Mouse (Mus musculus): Measurements from ENCODE around the gene Dst. TPM values are rescaled to one million over a fixed set of nuclear protein-coding genes. Genes with fewer than 3 reads are reported as not detected.

Dst gene
- polyA plus RNA-seq, 1 experiment from 2014 or later, result 24.4 TPM

DNA sequence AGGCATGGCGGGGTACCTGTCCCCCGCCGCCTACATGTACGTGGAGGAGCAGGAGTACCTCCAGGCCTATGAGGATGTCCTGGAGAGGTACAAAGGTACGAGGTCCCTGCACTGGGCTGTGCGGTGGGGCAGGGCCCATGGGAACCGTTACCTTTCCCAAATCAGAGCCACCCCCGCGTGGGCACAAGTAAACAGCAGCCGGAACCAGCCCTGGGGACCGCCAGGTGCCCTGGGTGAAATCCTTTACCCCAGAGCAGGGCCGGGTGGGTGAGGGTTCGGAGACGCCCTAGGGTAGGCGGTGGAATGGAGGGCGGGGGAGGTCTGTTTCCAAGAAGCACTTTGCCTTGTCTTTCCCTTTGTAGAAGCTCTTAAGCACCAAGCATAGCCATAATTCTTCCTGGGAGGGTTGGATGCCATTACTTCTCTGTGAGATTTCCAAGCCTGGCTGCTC is 103.8 kb downstream of the Dst start:
- no peaks in the 10 kb centered on the region for H3K36me3 ChIP-seq
- ATAC-seq (ENCODE audit: insufficient number of reproducible peaks, low FRiP score, low TSS enrichment, low read depth), result 0 out of 2 replicates have a peak, but pooled peaks have one; percentile 28
- H3K9ac ChIP-seq, result peak overlapping the region; percentile 65
- 0 out of 2 replicates have a peak overlapping the region, but pooled peaks have one; percentile 17 for H3K27ac ChIP-seq
- H3K27me3 ChIP-seq, result no peaks in the 10 kb centered on the region; the same call in 1 of the 2 replicates
- peak overlapping the region; percentile 92 for H3K4me2 ChIP-seq
- 0% methylated on average over 16 of the region's 16 CpGs for WGBS
- peaks cover 22% of the 10 kb centered on the region for H3K4me1 ChIP-seq
- H3K9me3 ChIP-seq, result no peaks in the 10 kb centered on the region
- peak overlapping the region; percentile 74 for H3K4me3 ChIP-seq

DNA sequence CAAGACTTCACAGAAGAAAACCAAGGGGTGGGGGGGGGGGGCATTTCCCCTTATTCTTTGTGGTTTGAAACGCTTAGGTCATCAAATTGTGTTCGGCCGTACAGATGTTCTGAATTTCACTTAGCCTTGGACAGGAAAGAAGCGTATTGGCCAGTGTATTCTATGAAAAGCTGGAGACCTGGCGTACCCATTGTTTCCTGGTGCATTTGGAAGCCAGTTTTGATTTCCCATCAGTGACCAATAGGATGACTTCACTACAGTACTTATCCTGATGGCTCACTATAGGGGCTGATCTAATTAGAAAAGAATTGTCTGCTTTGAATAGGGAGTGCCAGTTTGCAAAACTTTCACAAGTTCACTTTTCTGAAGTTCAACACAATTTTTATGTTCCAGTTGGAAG is 105.5 kb downstream of the Dst start:
- 63% methylated on average over 5 of the region's 5 CpGs for WGBS
- ATAC-seq (ENCODE audit: insufficient number of reproducible peaks, low FRiP score, low TSS enrichment, low read depth), result no peak
- Histone ChIP-seq H3K9me3 (no peaks in the 10 kb centered on the region), H3K27ac (no peak overlapping the region), H3K4me1 (peaks cover 15% of the 10 kb centered on the region), H3K4me3 (no peak overlapping the region), H3K27me3 (no peaks in the 10 kb centered on the region; the same call in 1 of the 2 replicates), H3K9ac (no peak overlapping the region), H3K36me3 (no peaks in the 10 kb centered on the region), H3K4me2 (no peak overlapping the region)

DNA sequence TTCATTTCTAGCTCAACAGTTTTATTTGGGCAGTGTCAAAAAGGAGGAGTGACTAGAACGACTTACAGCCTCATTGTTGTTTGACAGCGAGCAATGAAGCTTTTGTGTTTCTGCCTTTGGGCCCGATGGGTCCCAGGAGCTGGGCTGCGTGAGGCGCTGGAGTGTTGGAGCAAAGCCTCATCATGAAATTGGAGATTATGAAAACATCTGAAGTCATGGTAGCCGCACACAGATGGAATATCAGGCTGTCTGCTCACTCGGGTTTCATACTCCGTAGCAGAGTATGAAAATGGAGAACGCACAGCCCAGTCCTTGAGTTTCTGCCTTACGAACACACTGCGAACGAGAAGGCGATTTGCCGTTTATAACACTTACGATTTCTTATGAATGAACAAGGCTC is 108.8 kb downstream of the Dst start:
- Histone ChIP-seq H3K27me3 (no peaks in the 10 kb centered on the region), H3K9ac (no peak overlapping the region), H3K4me3 (no peak overlapping the region), H3K4me2 (0 out of 2 replicates have a peak overlapping the region, but pooled peaks have one; percentile 2), H3K9me3 (no peaks in the 10 kb centered on the region), H3K27ac (no peak overlapping the region), H3K4me1 (peaks cover 22% of the 10 kb centered on the region), H3K36me3 (no peaks in the 10 kb centered on the region)
- no peak for ATAC-seq (ENCODE audit: insufficient number of reproducible peaks, low FRiP score, low TSS enrichment, low read depth)
- 56% methylated on average over 15 of the region's 15 CpGs for WGBS

DNA sequence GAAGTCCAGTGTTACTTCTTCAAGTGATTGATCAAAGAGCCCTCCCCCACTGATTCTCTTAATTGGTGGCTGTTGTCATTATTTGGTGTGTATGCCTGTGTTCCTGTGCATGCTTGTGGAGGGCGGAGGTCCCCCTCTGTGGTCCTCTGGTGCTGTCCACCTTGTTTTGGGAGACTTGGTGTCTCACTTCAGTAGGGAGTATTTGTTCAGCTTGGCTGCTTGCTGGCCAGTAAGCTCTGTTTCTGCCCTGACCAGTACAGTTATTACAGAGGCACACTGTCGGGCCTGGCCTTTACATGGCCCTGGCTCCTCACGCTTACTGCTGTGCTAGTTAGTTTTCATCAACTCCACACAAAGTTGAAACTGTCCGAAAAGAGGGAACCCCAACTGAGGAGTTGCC is 109.3 kb downstream of the Dst start:
- 89% methylated on average over 4 of the region's 4 CpGs for WGBS
- Histone ChIP-seq H3K4me1 (peaks cover 21% of the 10 kb centered on the region), H3K27me3 (no peaks in the 10 kb centered on the region), H3K36me3 (no peaks in the 10 kb centered on the region), H3K9ac (no peak overlapping the region), H3K9me3 (no peaks in the 10 kb centered on the region), H3K4me3 (no peak overlapping the region), H3K27ac (no peak overlapping the region), H3K4me2 (no peak overlapping the region)
- no peak for ATAC-seq (ENCODE audit: insufficient number of reproducible peaks, low FRiP score, low TSS enrichment, low read depth)

DNA sequence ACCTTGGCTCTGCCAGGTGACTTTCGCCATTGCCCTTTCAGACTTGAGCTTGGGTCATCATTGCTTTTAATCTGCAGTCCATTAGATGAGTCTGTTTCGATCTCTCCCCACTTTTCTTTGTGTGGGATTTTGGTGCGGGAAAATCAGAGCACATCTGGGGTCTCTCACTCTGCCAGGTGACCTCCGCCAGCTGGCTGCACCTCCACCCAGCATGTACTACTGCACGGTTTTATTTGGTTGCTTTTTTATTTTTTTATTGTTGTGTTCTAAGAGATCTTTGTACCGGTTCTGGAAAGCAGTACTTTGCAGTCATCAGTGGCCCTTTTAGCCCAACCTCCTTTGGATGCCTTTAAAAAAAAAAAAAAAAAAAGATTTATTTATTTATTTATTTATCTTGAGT is 112.6 kb downstream of the Dst start:
- ATAC-seq (ENCODE audit: insufficient number of reproducible peaks, low FRiP score, low TSS enrichment, low read depth), result no peak
- Histone ChIP-seq H3K27ac (peak overlapping the region; percentile 40; the same call in 1 of the 2 replicates), H3K36me3 (no peaks in the 10 kb centered on the region), H3K4me3 (no peak overlapping the region), H3K27me3 (no peaks in the 10 kb centered on the region), H3K4me2 (no peak overlapping the region), H3K9ac (no peak overlapping the region), H3K4me1 (peaks cover 29% of the 10 kb centered on the region), H3K9me3 (no peaks in the 10 kb centered on the region)
- WGBS, result 48% methylated on average over 6 of the region's 6 CpGs

DNA sequence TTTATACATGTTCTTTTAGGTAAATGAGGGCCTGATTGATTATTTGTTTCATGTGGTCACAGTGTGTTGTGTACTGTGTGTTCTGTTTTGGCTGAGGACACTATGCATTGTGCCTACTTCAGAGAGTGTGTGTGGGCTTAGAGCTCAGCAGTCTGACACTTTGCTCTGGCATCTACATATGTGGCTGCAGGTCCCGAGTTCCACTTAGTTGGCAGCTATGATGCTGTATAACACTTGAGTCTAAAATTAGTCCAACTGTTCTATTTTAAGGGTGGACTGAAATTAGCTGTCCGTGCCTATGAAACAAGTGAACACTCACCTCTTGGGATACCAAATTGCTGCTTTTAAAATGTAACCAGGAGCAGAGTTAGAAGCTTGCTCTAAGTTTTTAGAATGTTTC is 113.5 kb downstream of the Dst start:
- no peak overlapping the region for H3K9ac ChIP-seq
- H3K4me3 ChIP-seq, result no peak overlapping the region
- no peaks in the 10 kb centered on the region for H3K36me3 ChIP-seq
- no peaks in the 10 kb centered on the region for H3K9me3 ChIP-seq
- 31% methylated on average over 2 of the region's 2 CpGs for WGBS
- H3K4me2 ChIP-seq, result no peak overlapping the region
- 0 out of 2 replicates have a peak, but pooled peaks have one; percentile 30 for ATAC-seq (ENCODE audit: insufficient number of reproducible peaks, low FRiP score, low TSS enrichment, low read depth)
- H3K27ac ChIP-seq, result no peak overlapping the region
- peaks cover 29% of the 10 kb centered on the region for H3K4me1 ChIP-seq
- H3K27me3 ChIP-seq, result no peaks in the 10 kb centered on the region

DNA sequence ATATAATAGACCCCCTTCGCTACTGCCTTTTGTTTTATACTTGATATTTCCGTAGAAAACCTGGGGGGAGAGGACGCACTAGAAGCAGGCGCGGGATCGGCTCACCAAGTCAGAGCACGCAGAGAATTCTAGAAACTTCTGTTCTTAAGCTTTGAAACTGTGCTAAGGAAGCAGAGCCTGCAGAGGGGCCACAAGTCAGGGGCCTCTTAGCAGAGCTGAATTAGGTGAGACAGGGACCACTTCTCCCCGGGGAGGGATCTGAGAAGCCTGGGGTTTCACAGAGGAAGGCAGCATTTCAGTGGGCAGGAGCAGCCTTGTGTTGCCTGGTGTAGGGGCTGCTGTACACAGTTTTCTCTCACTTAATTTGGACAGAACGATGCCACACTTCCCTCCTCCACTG is 115.1 kb downstream of the Dst start:
- no peak overlapping the region for H3K27ac ChIP-seq
- no peak for ATAC-seq (ENCODE audit: insufficient number of reproducible peaks, low FRiP score, low TSS enrichment, low read depth)
- H3K9ac ChIP-seq, result no peak overlapping the region
- peaks cover 25% of the 10 kb centered on the region for H3K4me1 ChIP-seq
- no peak overlapping the region for H3K4me3 ChIP-seq
- 67% methylated on average over 9 of the region's 9 CpGs for WGBS
- H3K4me2 ChIP-seq, result no peak overlapping the region
- no peaks in the 10 kb centered on the region for H3K36me3 ChIP-seq
- no peaks in the 10 kb centered on the region for H3K27me3 ChIP-seq
- H3K9me3 ChIP-seq, result no peaks in the 10 kb centered on the region

DNA sequence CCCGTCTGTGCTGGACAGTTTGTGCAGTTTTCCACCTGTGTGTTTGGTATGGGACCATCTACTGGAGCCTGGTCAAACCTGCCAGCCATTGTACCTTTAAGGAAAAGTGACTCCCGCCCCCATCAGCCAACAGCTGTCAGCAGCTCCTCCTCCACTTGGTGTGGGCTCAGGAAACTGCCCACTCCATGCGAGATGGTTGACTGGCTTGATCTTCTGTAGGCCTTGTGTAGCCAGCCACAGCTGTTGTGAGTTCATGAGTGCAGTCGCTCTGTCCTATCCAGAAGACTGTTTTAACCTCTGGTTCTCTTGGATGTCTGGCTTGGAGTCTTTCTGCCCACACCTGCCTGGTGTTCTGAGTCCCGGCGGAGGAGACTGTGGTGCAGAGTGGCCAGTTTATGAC is 117.9 kb downstream of the Dst start:
- Histone ChIP-seq H3K27ac (no peak overlapping the region), H3K36me3 (no peaks in the 10 kb centered on the region), H3K9ac (no peak overlapping the region), H3K9me3 (no peaks in the 10 kb centered on the region), H3K4me1 (peaks cover 18% of the 10 kb centered on the region), H3K27me3 (no peaks in the 10 kb centered on the region), H3K4me2 (no peak overlapping the region), H3K4me3 (no peak overlapping the region)
- no peak for ATAC-seq (ENCODE audit: insufficient number of reproducible peaks, low FRiP score, low TSS enrichment, low read depth)
- WGBS, result 78% methylated on average over 6 of the region's 6 CpGs

DNA sequence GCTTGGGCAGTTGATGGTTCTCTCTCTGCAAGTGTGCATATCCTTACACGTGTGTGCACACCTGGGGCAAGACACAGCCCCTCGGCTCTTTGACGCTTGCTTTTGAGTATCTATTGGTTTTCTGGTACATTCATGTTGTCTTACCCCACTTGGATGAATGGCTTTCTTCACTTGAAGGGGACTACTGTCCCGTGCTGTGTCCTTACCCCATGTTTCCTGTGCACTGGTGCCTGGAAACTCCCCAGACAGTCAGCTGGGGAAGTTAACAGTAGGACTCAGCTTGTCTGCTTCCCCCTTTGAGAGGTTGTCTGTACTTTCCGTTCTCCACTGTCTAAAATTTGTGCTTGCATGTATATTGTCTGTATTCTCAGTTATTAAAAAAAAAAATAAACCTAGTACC is 120.7 kb downstream of the Dst start:
- ATAC-seq (ENCODE audit: insufficient number of reproducible peaks, low FRiP score, low TSS enrichment, low read depth), result no peak
- no peaks in the 10 kb centered on the region for H3K36me3 ChIP-seq
- H3K4me2 ChIP-seq, result no peak overlapping the region
- no peak overlapping the region for H3K9ac ChIP-seq
- no peaks in the 10 kb centered on the region for H3K27me3 ChIP-seq
- H3K9me3 ChIP-seq, result no peaks in the 10 kb centered on the region
- WGBS, result 69% methylated on average over 5 of the region's 5 CpGs
- no peaks in the 10 kb centered on the region for H3K4me1 ChIP-seq
- H3K4me3 ChIP-seq, result no peak overlapping the region
- H3K27ac ChIP-seq, result no peak overlapping the region

DNA sequence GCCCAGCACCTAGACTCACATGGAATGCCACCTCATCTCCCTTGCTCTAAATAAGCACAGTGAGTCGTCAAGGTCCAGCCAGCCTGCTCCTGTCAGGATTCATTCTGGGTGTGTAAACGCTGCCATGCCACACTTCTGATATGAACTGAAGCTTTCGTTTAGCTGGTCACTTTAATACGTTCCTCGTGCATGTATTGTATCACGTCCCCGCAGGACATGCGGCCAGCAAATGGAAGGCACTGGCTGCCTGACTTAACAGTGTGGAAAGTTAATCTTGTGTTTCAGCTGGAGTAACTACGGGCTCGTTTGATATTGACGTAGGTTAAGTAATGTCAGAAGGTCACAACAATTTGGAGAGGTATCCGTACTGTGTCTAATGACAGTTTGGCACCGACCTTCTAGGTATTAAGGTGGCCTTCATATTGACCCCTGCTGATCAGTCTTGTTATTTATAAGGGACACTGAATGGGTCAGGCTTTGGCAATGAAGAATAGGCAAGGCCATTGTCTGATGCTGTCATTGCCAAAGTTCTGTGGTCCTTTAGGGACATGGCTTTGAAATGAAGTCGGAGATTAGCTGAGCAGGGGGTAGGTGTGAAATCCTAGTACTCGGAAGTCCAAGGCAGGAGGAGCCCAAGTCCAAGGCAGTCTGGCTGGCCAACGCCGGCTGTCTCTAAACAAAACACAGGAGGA is 122.5 kb downstream of the Dst start:
- H3K4me2 ChIP-seq, result no peak overlapping the region
- no peaks in the 10 kb centered on the region for H3K27me3 ChIP-seq
- no peak for ATAC-seq (ENCODE audit: insufficient number of reproducible peaks, low FRiP score, low TSS enrichment, low read depth)
- H3K36me3 ChIP-seq, result no peaks in the 10 kb centered on the region
- 77% methylated on average over 17 of the region's 17 CpGs for WGBS
- peaks cover 9% of the 10 kb centered on the region; the same call in 1 of the 2 replicates for H3K4me1 ChIP-seq
- H3K9me3 ChIP-seq, result no peaks in the 10 kb centered on the region
- no peak overlapping the region for H3K27ac ChIP-seq
- no peak overlapping the region for H3K4me3 ChIP-seq
- H3K9ac ChIP-seq, result no peak overlapping the region

DNA sequence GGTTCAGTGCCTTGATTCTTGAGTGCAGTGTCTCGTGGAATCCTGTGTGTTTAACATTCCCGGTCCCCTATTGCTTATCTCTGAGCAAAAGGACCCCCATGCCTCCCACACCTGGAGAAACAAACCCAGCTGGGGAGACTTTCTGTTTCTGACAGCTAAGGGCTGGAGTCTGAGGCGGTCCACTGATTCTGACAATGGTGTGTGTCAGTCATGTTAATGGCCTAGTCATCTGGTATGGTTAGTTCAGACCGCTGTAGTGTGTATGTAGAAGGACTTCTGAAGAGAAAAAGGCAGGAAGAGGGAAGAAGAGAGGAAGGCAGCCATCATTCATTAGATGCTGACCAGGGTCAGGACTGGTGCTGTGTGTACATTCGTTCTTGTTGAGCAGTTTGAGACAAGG is 125.0 kb downstream of the Dst start:
- 80% methylated on average over 5 of the region's 5 CpGs for WGBS
- Histone ChIP-seq H3K4me3 (no peak overlapping the region), H3K27me3 (no peaks in the 10 kb centered on the region), H3K4me2 (no peak overlapping the region), H3K36me3 (no peaks in the 10 kb centered on the region), H3K4me1 (peaks cover 11% of the 10 kb centered on the region; the same call in 1 of the 2 replicates), H3K27ac (no peak overlapping the region), H3K9ac (no peak overlapping the region), H3K9me3 (no peaks in the 10 kb centered on the region)
- no peak for ATAC-seq (ENCODE audit: insufficient number of reproducible peaks, low FRiP score, low TSS enrichment, low read depth)

DNA sequence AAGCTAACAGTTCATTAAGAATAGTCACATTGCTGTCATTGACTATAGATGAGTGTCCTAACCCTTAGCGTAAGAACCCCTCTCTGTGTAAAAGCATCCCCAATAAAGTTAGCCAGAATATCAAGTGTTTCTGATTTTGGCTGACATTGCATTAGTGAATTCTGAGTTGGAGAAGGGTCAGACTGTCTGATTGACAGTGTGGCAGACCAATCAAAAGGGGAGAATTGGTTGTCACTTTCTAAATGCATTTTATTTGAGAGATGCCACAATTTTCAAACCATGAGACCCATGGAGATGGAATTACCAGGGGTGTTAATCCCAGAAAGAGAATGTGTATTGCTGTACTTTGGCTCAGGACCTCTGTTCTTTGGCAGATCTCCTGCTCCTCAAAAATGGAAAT is 125.5 kb downstream of the Dst start:
- Histone ChIP-seq H3K4me1 (peaks cover 11% of the 10 kb centered on the region; the same call in 1 of the 2 replicates), H3K27me3 (no peaks in the 10 kb centered on the region), H3K27ac (no peak overlapping the region), H3K4me3 (no peak overlapping the region), H3K9me3 (no peaks in the 10 kb centered on the region), H3K36me3 (no peaks in the 10 kb centered on the region), H3K4me2 (no peak overlapping the region), H3K9ac (no peak overlapping the region)
- no peak for ATAC-seq (ENCODE audit: insufficient number of reproducible peaks, low FRiP score, low TSS enrichment, low read depth)
- 88% methylated on average over 1 of the region's 1 CpGs for WGBS
